Mouse (Mus musculus) G1E (cell line): Measurements from ENCODE around the gene Rasl12.

ENCODE experiments used
- CTCF ChIP-seq: IDR thresholded peaks from 2 replicates; pipeline ENCODE4 v1.5.1; 2012; ENCODE audit warnings: low read depth, low read length, inconsistent platforms, mixed read lengths
- GATA1 ChIP-seq: IDR thresholded peaks from 2 replicates; pipeline ENCODE4 v1.6.1; 2012; ENCODE audit warnings: borderline replicate concordance, low read length, inconsistent platforms, mixed read lengths
- GATA2 ChIP-seq: IDR thresholded peaks from 2 replicates; pipeline ENCODE4 v1.6.1; 2012; ENCODE audit warnings: low read depth, low read length, inconsistent platforms, borderline replicate concordance
- TAL1 ChIP-seq: conservative IDR thresholded peaks from 2 replicates; pipeline ENCODE4 v1.6.1; 2012; ENCODE audit warnings: low read depth, low read length, inconsistent platforms, mixed read lengths

- no peak for TF ChIP-seq CTCF
- no peak for TF ChIP-seq GATA2
- TF ChIP-seq GATA1, result no peak
- no peak for TF ChIP-seq TAL1
Measured at GRCm38 (mm10) chr9:65356971-65357370, 41.3 kb upstream of the Rasl12 start.
